Mouse (Mus musculus): ENCODE measurements at regions not wholly inside any gene's neighbourhood (a gene's known extent, or its start where the extent isn't known, plus 50 kb on each side); places are given as distances from the start of the nearest gene placed in this dataset.

GRCm38 (mm10) chr13:13889297-13890120 lies 64.8 kb upstream of the B3galnt2 start:
- peak; percentile 45; the same call in 1 of the 2 replicates for TF ChIP-seq CTCF (IDR thresholded peaks at IDR 0.05; ENCODE audit: control insufficient read depth, insufficient read depth, insufficient replicate concordance, low read depth, low read length)
- TF ChIP-seq POLR2A (IDR thresholded peaks at IDR 0.05; ENCODE audit: control insufficient read depth, low read depth, low read length) = no peak

All from testis, adult 2 months (tissue).